Mouse (Mus musculus) G1E (cell line): ENCODE results near the gene Tsc2.

Experiments used
- CTCF ChIP-seq: IDR thresholded peaks from 2 replicates; pipeline ENCODE4 v1.5.1; 2012; ENCODE audit warnings: low read depth, low read length, inconsistent platforms, mixed read lengths
- GATA1 ChIP-seq: IDR thresholded peaks from 2 replicates; pipeline ENCODE4 v1.6.1; 2012; ENCODE audit warnings: borderline replicate concordance, low read length, inconsistent platforms, mixed read lengths
- POLR2AphosphoS5 ChIP-seq: IDR thresholded peaks from 2 replicates; pipeline ENCODE4 v1.6.1; 2012; ENCODE audit warnings: low read depth, low read length, inconsistent platforms; ENCODE audit not compliant: insufficient replicate concordance

DNA sequence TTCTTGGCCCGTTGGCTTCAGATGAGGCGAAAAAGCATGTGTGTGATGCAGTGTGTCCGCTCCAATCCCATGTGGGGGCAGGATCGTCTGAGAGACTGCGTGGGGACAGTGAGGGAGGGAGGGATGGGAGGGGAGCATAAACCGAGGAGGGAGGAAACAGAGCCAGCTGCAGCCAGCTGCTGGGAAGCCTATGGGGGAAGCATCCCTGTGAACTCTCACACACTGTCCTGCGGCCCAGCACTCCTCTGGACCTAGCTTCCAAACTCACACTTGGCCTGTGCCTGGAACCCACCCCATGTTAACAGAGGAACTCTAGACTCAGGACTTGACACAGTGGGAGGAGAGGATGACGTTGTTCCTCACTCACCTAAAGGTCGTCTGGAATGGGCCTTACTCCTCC lies 6.4 kb upstream of the Tsc2 start:
- TF ChIP-seq CTCF: no peak
- no peak for TF ChIP-seq POLR2AphosphoS5
- TF ChIP-seq GATA1: no peak
